Comparison of ENCODE assay signal across 27 mouse cellular contexts in the genomic region with DNA sequence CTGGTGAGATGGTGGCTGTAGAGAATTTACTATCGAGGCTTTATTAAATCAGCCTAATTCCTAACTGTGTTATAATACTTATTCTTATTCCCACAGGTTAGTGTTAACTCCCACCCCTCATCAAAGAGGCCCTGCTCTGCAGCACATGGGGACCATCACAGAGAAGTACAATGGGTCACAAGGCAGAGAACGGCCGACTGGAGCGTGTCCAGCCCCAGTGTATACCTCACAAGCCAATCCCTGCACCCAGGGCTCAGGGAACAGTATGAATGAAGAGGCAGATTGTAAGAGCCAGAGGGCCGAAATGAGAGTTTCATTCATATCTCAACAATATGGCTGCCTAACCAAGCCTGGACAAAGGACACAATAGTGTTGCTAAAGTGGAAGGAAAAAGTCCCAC. TPM values are rescaled to one million over a fixed set of nuclear protein-coding genes. Genes with fewer than 3 reads are reported as not detected.
A peak's percentile ranks its signal among the peaks of the same experiment; 100 is the strongest.
DNase-seq lines count a peak whose midpoint lies in the region; ATAC-seq lines count a peak whose summit lies in the region.
"Had no signal": no experiment of that assay in that cellular context is flagged by ENCODE, and none has a peak within 500 bp of the region (broad histone marks: within the 10 kb centered on the region; RNA-seq: fewer than 3 reads in every experiment).

No protein-coding gene starts in this region.

- intact Hi-C loops in left cerebral cortex, postnatal 10 days (cut with DNase I), result no loop called here

- peak; percentile 53; the same call in 1 of the 2 replicates for ATAC-seq in forebrain, embryonic 15.5 days (replicated peaks)
- no peak for ATAC-seq in forebrain, embryonic 12.5 days (ENCODE audit: low FRiP score)
- ATAC-seq in hindbrain, embryonic 15.5 days (ENCODE audit: low FRiP score, low read depth), result 0 out of 2 replicates have a peak, but pooled peaks have one; percentile 54
- ATAC-seq in hindbrain, embryonic 11.5 days (ENCODE audit: low FRiP score), result no peak
- no peak for ATAC-seq in midbrain, embryonic 13.5 days
- no peak for ATAC-seq in midbrain, embryonic 11.5 days (ENCODE audit: low FRiP score)
- ATAC-seq in neural tube, embryonic 14.5 days (ENCODE audit: low read depth), result peak; percentile 79
- ATAC-seq: activated CD4-positive, CD25-positive, alpha-beta regulatory T cell, adult 4 months; inflammation-experienced regulatory T-cells, adult 6 months; intestine, postnatal 0 days; Patski had no signal

- H3K9me3 ChIP-seq in forebrain, embryonic 15.5 days, result no peaks in the 10 kb centered on the region
- no peaks in the 10 kb centered on the region for H3K9me3 ChIP-seq in forebrain, embryonic 12.5 days
- H3K9me3 ChIP-seq in hindbrain, embryonic 15.5 days, result no peaks in the 10 kb centered on the region
- no peaks in the 10 kb centered on the region for H3K9me3 ChIP-seq in hindbrain, embryonic 11.5 days (ENCODE audit: control insufficient read depth, low read length)
- H3K9me3 ChIP-seq in midbrain, embryonic 13.5 days, result no peaks in the 10 kb centered on the region
- H3K9me3 ChIP-seq in midbrain, embryonic 11.5 days (ENCODE audit: control insufficient read depth, low read length), result no peaks in the 10 kb centered on the region
- H3K9me3 ChIP-seq in neural tube, embryonic 14.5 days (ENCODE audit: control insufficient read depth, low read length), result no peaks in the 10 kb centered on the region
- H3K9me3 ChIP-seq: embryonic facial prominence, embryonic 12.5 days; heart, embryonic 15.5 days; hindbrain, embryonic 12.5 days had no signal

- no peak for DNase-seq in hindbrain, embryonic 11.5 days (ENCODE audit: low spot score)
- DNase-seq in midbrain, embryonic 11.5 days (ENCODE audit: low spot score, missing footprints), result no peak
- DNase-seq in left cerebral cortex, postnatal 10 days (ENCODE audit: extremely low spot score in 1 of 2, low spot score in 2 of 2), result no peak
- DNase-seq: adrenal gland, postnatal 14 days; cerebellum, adult 11-12 months; cerebellum, adult 9-10 months; cerebellum, postnatal 25 days; gastrocnemius, postnatal 36 days; heart, adult 2 months; heart, postnatal 14 days had no signal

- H3K27me3 ChIP-seq in forebrain, embryonic 15.5 days, result no peaks in the 10 kb centered on the region
- no peaks in the 10 kb centered on the region for H3K27me3 ChIP-seq in forebrain, embryonic 12.5 days
- no peaks in the 10 kb centered on the region for H3K27me3 ChIP-seq in hindbrain, embryonic 15.5 days
- H3K27me3 ChIP-seq in hindbrain, embryonic 11.5 days (ENCODE audit: control insufficient read depth, insufficient read depth, low read length), result no peaks in the 10 kb centered on the region
- H3K27me3 ChIP-seq in midbrain, embryonic 13.5 days, result no peaks in the 10 kb centered on the region
- no peaks in the 10 kb centered on the region for H3K27me3 ChIP-seq in midbrain, embryonic 11.5 days (ENCODE audit: control insufficient read depth, insufficient read depth, low read length)
- H3K27me3 ChIP-seq in neural tube, embryonic 14.5 days (ENCODE audit: control insufficient read depth, insufficient read depth, low read length), result no peaks in the 10 kb centered on the region
- H3K27me3 ChIP-seq: CH12.LX; embryonic facial prominence, embryonic 12.5 days; heart, embryonic 15.5 days; hindbrain, embryonic 12.5 days; Patski had no signal

- 72% methylated on average over 5 of the region's 5 CpGs for WGBS in forebrain, embryonic 15.5 days
- 77% methylated on average over 5 of the region's 5 CpGs for WGBS in forebrain, embryonic 12.5 days
- 78% methylated on average over 5 of the region's 5 CpGs for WGBS in hindbrain, embryonic 15.5 days
- WGBS in hindbrain, embryonic 11.5 days, result 89% methylated on average over 5 of the region's 5 CpGs
- 81% methylated on average over 5 of the region's 5 CpGs for whole genome bisulfite sequencing in midbrain, embryonic 13.5 days
- 87% methylated on average over 5 of the region's 5 CpGs for WGBS in midbrain, embryonic 11.5 days
- WGBS in neural tube, embryonic 14.5 days, result 64% methylated on average over 5 of the region's 5 CpGs

- H3K4me3 ChIP-seq in forebrain, embryonic 15.5 days, result no peak overlapping the region
- no peak overlapping the region for H3K4me3 ChIP-seq in forebrain, embryonic 12.5 days (replicated peaks)
- H3K4me3 ChIP-seq in hindbrain, embryonic 15.5 days, result no peak overlapping the region
- H3K4me3 ChIP-seq in hindbrain, embryonic 11.5 days (ENCODE audit: low read depth, low read length), result no peak overlapping the region
- no peak overlapping the region for H3K4me3 ChIP-seq in midbrain, embryonic 13.5 days (replicated peaks)
- no peak overlapping the region for H3K4me3 ChIP-seq in midbrain, embryonic 11.5 days (ENCODE audit: low read depth, low read length)
- no peak overlapping the region for H3K4me3 ChIP-seq in neural tube, embryonic 14.5 days (ENCODE audit: low read depth, low read length)
- H3K4me3 ChIP-seq: embryonic facial prominence, embryonic 12.5 days; heart, adult 2 months; heart, embryonic 15.5 days; hindbrain, embryonic 12.5 days had no signal

- H3K4me2 ChIP-seq in forebrain, embryonic 15.5 days (replicated peaks), result no peak overlapping the region
- no peak overlapping the region for H3K4me2 ChIP-seq in forebrain, embryonic 12.5 days
- no peak overlapping the region for H3K4me2 ChIP-seq in hindbrain, embryonic 15.5 days
- H3K4me2 ChIP-seq in hindbrain, embryonic 11.5 days (replicated peaks; ENCODE audit: low read depth, low read length), result no peak overlapping the region
- no peak overlapping the region for H3K4me2 ChIP-seq in midbrain, embryonic 13.5 days (replicated peaks)
- H3K4me2 ChIP-seq in midbrain, embryonic 11.5 days, result no peak overlapping the region
- no peak overlapping the region for H3K4me2 ChIP-seq in neural tube, embryonic 14.5 days (ENCODE audit: low read depth, low read length)
- H3K4me2 ChIP-seq: embryonic facial prominence, embryonic 12.5 days; heart, embryonic 11.5 days; heart, embryonic 15.5 days; hindbrain, embryonic 12.5 days had no signal

- H3K36me3 ChIP-seq in forebrain, embryonic 15.5 days, result no peaks in the 10 kb centered on the region
- no peaks in the 10 kb centered on the region for H3K36me3 ChIP-seq in forebrain, embryonic 12.5 days (replicated peaks)
- no peaks in the 10 kb centered on the region for H3K36me3 ChIP-seq in hindbrain, embryonic 15.5 days
- no peaks in the 10 kb centered on the region for H3K36me3 ChIP-seq in hindbrain, embryonic 11.5 days (ENCODE audit: control insufficient read depth, insufficient read depth, low read length)
- no peaks in the 10 kb centered on the region for H3K36me3 ChIP-seq in midbrain, embryonic 13.5 days
- no peaks in the 10 kb centered on the region for H3K36me3 ChIP-seq in midbrain, embryonic 11.5 days (ENCODE audit: control insufficient read depth, insufficient read depth, low read length)
- no peaks in the 10 kb centered on the region for H3K36me3 ChIP-seq in neural tube, embryonic 14.5 days (ENCODE audit: control insufficient read depth, insufficient read depth, low read length)
- H3K36me3 ChIP-seq: embryonic facial prominence, embryonic 12.5 days; heart, embryonic 15.5 days; hindbrain, embryonic 12.5 days had no signal

- H3K27ac ChIP-seq in forebrain, embryonic 15.5 days (replicated peaks), result no peak overlapping the region
- H3K27ac ChIP-seq in forebrain, embryonic 12.5 days, result no peak overlapping the region
- H3K27ac ChIP-seq in hindbrain, embryonic 15.5 days (replicated peaks), result no peak overlapping the region
- H3K27ac ChIP-seq in hindbrain, embryonic 11.5 days (ENCODE audit: low read depth, low read length), result no peak overlapping the region
- peak overlapping the region; percentile 8; the same call in 1 of the 2 replicates for H3K27ac ChIP-seq in midbrain, embryonic 13.5 days
- no peak overlapping the region for H3K27ac ChIP-seq in midbrain, embryonic 11.5 days (ENCODE audit: low read depth, low read length)
- no peak overlapping the region for H3K27ac ChIP-seq in neural tube, embryonic 14.5 days (ENCODE audit: low read depth, low read length)
- H3K27ac ChIP-seq: embryonic facial prominence, embryonic 12.5 days; heart, adult 2 months; heart, embryonic 15.5 days; hindbrain, embryonic 12.5 days had no signal

- H3K4me1 ChIP-seq in forebrain, embryonic 15.5 days, result no peaks in the 10 kb centered on the region
- no peaks in the 10 kb centered on the region for H3K4me1 ChIP-seq in forebrain, embryonic 12.5 days
- no peaks in the 10 kb centered on the region for H3K4me1 ChIP-seq in hindbrain, embryonic 15.5 days (replicated peaks)
- H3K4me1 ChIP-seq in hindbrain, embryonic 11.5 days (replicated peaks; ENCODE audit: control insufficient read depth, insufficient read depth, low read length), result no peaks in the 10 kb centered on the region
- H3K4me1 ChIP-seq in midbrain, embryonic 13.5 days (replicated peaks), result no peaks in the 10 kb centered on the region
- H3K4me1 ChIP-seq in midbrain, embryonic 11.5 days (ENCODE audit: control insufficient read depth, insufficient read depth, low read length), result no peaks in the 10 kb centered on the region
- no peaks in the 10 kb centered on the region for H3K4me1 ChIP-seq in neural tube, embryonic 14.5 days (ENCODE audit: control insufficient read depth, insufficient read depth, low read length)
- H3K4me1 ChIP-seq: embryonic facial prominence, embryonic 12.5 days; heart, embryonic 15.5 days; hindbrain, embryonic 12.5 days had no signal

- no peak overlapping the region for H3K9ac ChIP-seq in forebrain, embryonic 15.5 days (replicated peaks)
- H3K9ac ChIP-seq in forebrain, embryonic 12.5 days, result no peak overlapping the region
- H3K9ac ChIP-seq in hindbrain, embryonic 15.5 days, result no peak overlapping the region
- no peak overlapping the region for H3K9ac ChIP-seq in hindbrain, embryonic 11.5 days (ENCODE audit: low read depth, low read length)
- H3K9ac ChIP-seq in midbrain, embryonic 13.5 days (replicated peaks), result no peak overlapping the region
- no peak overlapping the region for H3K9ac ChIP-seq in midbrain, embryonic 11.5 days (ENCODE audit: low read length)
- H3K9ac ChIP-seq in neural tube, embryonic 14.5 days (replicated peaks; ENCODE audit: low read depth, low read length), result no peak overlapping the region
- H3K9ac ChIP-seq: embryonic facial prominence, embryonic 12.5 days; heart, embryonic 15.5 days; hindbrain, embryonic 12.5 days had no signal

RNA-seq across cellular contexts. Expression of a gene that starts 18.1 kb away (rescaled TPM):
- polyA plus RNA-seq in forebrain, embryonic 15.5 days (2015; fragmentation: Nextera tagmentation; extraction: Ambion mirVana), result 46.1 and 48.5 TPM in 2 replicates
- 49.9 and 50.2 TPM in 2 replicates for polyA plus RNA-seq in forebrain, embryonic 12.5 days (2016; fragmentation: Nextera tagmentation; extraction: Ambion mirVana)
- 48.6 and 50.3 TPM in 2 replicates for polyA plus RNA-seq in hindbrain, embryonic 15.5 days (2015; fragmentation: Nextera tagmentation; extraction: Ambion mirVana)
- polyA plus RNA-seq in hindbrain, embryonic 11.5 days (2014; fragmentation: Nextera tagmentation; extraction: Ambion mirVana), result 43.6 and 50.5 TPM in 2 replicates
- 46.6 and 53.3 TPM in 2 replicates for polyA plus RNA-seq in midbrain, embryonic 13.5 days (2015; fragmentation: Nextera tagmentation; extraction: Ambion mirVana)
- polyA plus RNA-seq in midbrain, embryonic 11.5 days (2014; fragmentation: Nextera tagmentation; extraction: Ambion mirVana), result 46.0 and 51.8 TPM in 2 replicates
- 56.6 and 56.8 TPM in 2 replicates for polyA plus RNA-seq in neural tube, embryonic 14.5 days (2014; fragmentation: Nextera tagmentation; extraction: Ambion mirVana)
- 10 to 100 TPM; 24.2 to 27.1 TPM for total RNA-seq in left cerebral cortex, postnatal 10 days (2021)

RNA-seq across cellular contexts. Expression of a gene that starts 40.2 kb away (rescaled TPM):
- not detected in 2 replicates for polyA plus RNA-seq in forebrain, embryonic 15.5 days (2015; fragmentation: Nextera tagmentation; extraction: Ambion mirVana)
- not detected in 2 replicates for polyA plus RNA-seq in forebrain, embryonic 12.5 days (2016; fragmentation: Nextera tagmentation; extraction: Ambion mirVana)
- not detected in 2 replicates for polyA plus RNA-seq in hindbrain, embryonic 15.5 days (2015; fragmentation: Nextera tagmentation; extraction: Ambion mirVana)
- polyA plus RNA-seq in hindbrain, embryonic 11.5 days (2014; fragmentation: Nextera tagmentation; extraction: Ambion mirVana), result not detected in 2 replicates
- polyA plus RNA-seq in midbrain, embryonic 13.5 days (2015; fragmentation: Nextera tagmentation; extraction: Ambion mirVana), result not detected in 2 replicates
- polyA plus RNA-seq in midbrain, embryonic 11.5 days (2014; fragmentation: Nextera tagmentation; extraction: Ambion mirVana), result not detected in 2 replicates
- polyA plus RNA-seq in neural tube, embryonic 14.5 days (2014; fragmentation: Nextera tagmentation; extraction: Ambion mirVana), result not detected in 2 replicates
- under 1 TPM; 0.36 to 0.60 TPM for total RNA-seq in left cerebral cortex, postnatal 10 days (2021)
- total RNA-seq: adrenal gland, adult 18-20 months; adrenal gland, postnatal 14 days; CH12.LX; gastrocnemius, adult 8-10 months; gastrocnemius, postnatal 36 days; heart, adult 2 months; heart, postnatal 14 days had no signal
- polyA plus RNA-seq: activated CD4-positive, CD25-positive, alpha-beta regulatory T cell, adult 4 months; cortical plate, adult 2 months; embryonic facial prominence, embryonic 12.5 days; heart, adult 2 months; heart, embryonic 11.5 days; heart, embryonic 15.5 days; hindbrain, embryonic 12.5 days; inflammation-experienced regulatory T-cells, adult 6 months; intestine, postnatal 0 days; Patski had no signal

Comparison
In these comparisons a context has a peak if more than half of its experiments do, and no peak if none do; other contexts are left out.
1. ATAC-seq: peak in forebrain, embryonic 15.5 days (single experiment), hindbrain, embryonic 15.5 days (single experiment) and neural tube, embryonic 14.5 days (single experiment); none in forebrain, embryonic 12.5 days (single experiment), hindbrain, embryonic 11.5 days (single experiment), midbrain, embryonic 13.5 days (single experiment) and midbrain, embryonic 11.5 days (single experiment).